Mouse (Mus musculus) intestine, postnatal 0 days (tissue): ENCODE measurements around the gene Arf5. TPM values are rescaled to one million over a fixed set of nuclear protein-coding genes. Genes with fewer than 3 reads are reported as not detected.

ENCODE experiments used
- ATAC-seq: fragments of 200-750 bp; cut with Nextera tagmentation; 2 replicates; pipeline ENCODE4 v1.8.0; 2017; ENCODE audit warnings: mild to moderate bottlenecking, moderate TSS enrichment, moderate library complexity
- H3K27ac ChIP-seq: fragments of 300-500 bp; sonication (generic); 2 replicates; pipeline ENCODE4 v1.5.1; 2014; ENCODE audit warnings: mild to moderate bottlenecking, low read depth, low read length, moderate library complexity
- H3K27me3 ChIP-seq: fragments of 300-500 bp; sonication (generic); replicated peaks from 2 replicates; pipeline ENCODE4 v1.6.1; 2014; ENCODE audit warnings: low read length, mixed read lengths; ENCODE audit not compliant: control insufficient read depth, insufficient read depth
- H3K36me3 ChIP-seq: fragments of 300-500 bp; sonication (generic); 2 replicates; pipeline ENCODE4 v1.6.1; 2014; ENCODE audit warnings: mild to moderate bottlenecking, moderate library complexity; ENCODE audit not compliant: control insufficient read depth, insufficient read depth
- H3K4me1 ChIP-seq: fragments of 300-500 bp; sonication (generic); replicated peaks from 2 replicates; pipeline ENCODE4 v1.6.1; 2014; ENCODE audit warnings: antibody characterized with exemption, low read length, mixed read lengths; ENCODE audit not compliant: control insufficient read depth, insufficient read depth
- H3K4me2 ChIP-seq: fragments of 300-500 bp; sonication (generic); replicated peaks from 2 replicates; pipeline ENCODE4 v1.6.1; 2014; ENCODE audit warnings: low read depth, mild to moderate bottlenecking, moderate library complexity
- H3K4me3 ChIP-seq: fragments of 300-500 bp; sonication (generic); 2 replicates; pipeline ENCODE4 v1.5.1; 2014; ENCODE audit warnings: low read depth, low read length
- H3K9ac ChIP-seq: fragments of 300-500 bp; sonication (generic); 2 replicates; pipeline ENCODE4 v1.6.1; 2014; ENCODE audit warnings: mild to moderate bottlenecking, low read depth, low read length
- H3K9me3 ChIP-seq: fragments of 300-500 bp; sonication (generic); 2 replicates; pipeline ENCODE4 v1.6.1; 2016; ENCODE audit warnings: mixed run types; ENCODE audit not compliant: control insufficient read depth
- CTCF ChIP-seq: sonication (generic); IDR thresholded peaks from 2 replicates; pipeline ENCODE4 v1.5.1; 2016; ENCODE audit warnings: low read depth, mild to moderate bottlenecking, control low read depth, antibody characterized with exemption, moderate library complexity
- WGBS: fragments of 180-500 bp; shearing (Covaris S2); extraction: QIAGEN DNeasy Blood & Tissue Kit; methylation state at CpG from one replicate; pipeline ENCODE4 v1.1.7; 2014; 5-methylcytosine and 5-hydroxymethylcytosine counted together
- polyA plus RNA-seq: library from polyadenylated mRNA; unstranded; fragments of >200 nt; fragmentation: Nextera tagmentation; extraction: Ambion mirVana; gene quantifications from 2 replicates; pipeline ENCODE4 v1.2.1, GENCODE M21; 2015

Gene Arf5
- polyA plus RNA-seq, 1 experiment from 2014 or later, result 289 TPM

DNA sequence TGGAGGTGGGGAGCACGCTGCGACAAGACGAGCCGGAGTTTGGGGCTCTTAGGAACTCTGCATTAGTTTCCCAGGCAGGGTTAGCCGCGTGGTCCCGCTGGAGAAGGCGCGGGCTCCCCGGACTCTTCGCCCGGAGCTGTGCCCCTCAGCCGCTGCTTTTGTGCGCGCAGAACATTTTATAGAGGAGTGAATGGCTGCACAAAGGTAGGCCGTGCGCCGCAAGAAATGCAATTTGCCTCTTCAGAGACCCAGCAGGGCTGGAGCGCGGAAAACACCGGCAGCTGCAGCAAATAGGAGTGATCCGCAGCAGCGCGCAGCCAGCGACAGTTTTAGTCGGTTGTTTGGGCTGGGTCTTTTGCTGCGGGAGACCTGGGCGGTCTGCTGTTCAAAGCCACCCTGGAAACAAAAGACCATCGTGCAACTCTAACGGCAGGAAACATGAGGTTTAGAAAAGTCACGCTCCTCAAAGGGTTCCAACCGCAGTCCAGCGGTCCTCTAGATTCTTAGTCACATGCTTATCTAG lies 25.6 kb upstream of the Arf5 start, which contains the start of gene Zfp800:
Zfp800 (minus strand) TSS at position 325 of the 523 bp plus-strand sequence.
- Histone ChIP-seq H3K9me3 (no peaks in the 10 kb centered on the region), H3K4me1 (no peaks in the 10 kb centered on the region), H3K27ac (no peak within 1 kb of the TSS), H3K4me2 (peak within 1 kb of the TSS; percentile 77), H3K36me3 (no peaks in the 10 kb centered on the region), H3K4me3 (peak within 1 kb of the TSS; percentile 43), H3K9ac (no peak within 1 kb of the TSS), H3K27me3 (peaks cover 29% of the 10 kb centered on the region)
- no peak for TF ChIP-seq CTCF
- no peak for ATAC-seq
- WGBS, result 2% methylated on average over 33 of the region's 33 CpGs

DNA sequence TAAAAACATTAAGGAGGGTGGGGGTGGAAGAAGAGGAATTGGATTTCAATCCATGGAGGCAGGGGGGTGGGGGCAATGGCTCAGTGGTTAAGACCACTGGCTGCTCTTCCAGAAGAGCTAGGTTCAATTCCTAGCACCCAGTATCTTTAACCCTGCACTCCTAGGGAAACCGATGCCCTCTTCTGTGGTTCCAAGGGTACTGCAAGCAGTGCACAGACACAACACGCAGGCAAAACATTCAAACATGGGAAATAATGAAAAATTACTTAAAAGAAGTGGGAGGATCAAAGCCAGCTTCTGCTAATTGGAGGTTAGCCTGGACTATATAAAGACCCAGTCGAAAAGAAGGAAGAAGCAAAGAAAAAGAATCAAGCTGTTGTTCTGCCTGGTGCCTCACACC lies 24.6 kb upstream of the Arf5 start:
- WGBS, result 87% methylated on average over 3 of the region's 3 CpGs
- Histone ChIP-seq H3K27ac (no peak overlapping the region), H3K4me3 (no peak overlapping the region), H3K9me3 (no peaks in the 10 kb centered on the region), H3K4me2 (no peak overlapping the region), H3K9ac (no peak overlapping the region), H3K4me1 (no peaks in the 10 kb centered on the region), H3K27me3 (peaks cover 29% of the 10 kb centered on the region), H3K36me3 (no peaks in the 10 kb centered on the region)
- peak; percentile 36 for TF ChIP-seq CTCF
- no peak for ATAC-seq

GRCm38 (mm10) chr6:28399791-28400190 lies 23.6 kb upstream of the Arf5 start:
- H3K4me2 ChIP-seq, result no peak overlapping the region
- no peak for ATAC-seq
- 89% methylated on average over 4 of the region's 4 CpGs for WGBS
- no peaks in the 10 kb centered on the region for H3K36me3 ChIP-seq
- no peak overlapping the region for H3K27ac ChIP-seq
- H3K9ac ChIP-seq, result no peak overlapping the region
- TF ChIP-seq CTCF, result peak; percentile 52
- no peaks in the 10 kb centered on the region for H3K4me1 ChIP-seq
- H3K9me3 ChIP-seq, result peaks cover 2% of the 10 kb centered on the region; the same call in 1 of the 2 replicates
- H3K4me3 ChIP-seq, result no peak overlapping the region
- H3K27me3 ChIP-seq, result peaks cover 26% of the 10 kb centered on the region

GRCm38 (mm10) chr6:28410053-28410452 lies 13.3 kb upstream of the Arf5 start:
- ATAC-seq, result no peak
- H3K4me1 ChIP-seq, result no peaks in the 10 kb centered on the region
- H3K36me3 ChIP-seq, result peaks cover 1% of the 10 kb centered on the region; the same call in 1 of the 2 replicates
- H3K27ac ChIP-seq, result no peak overlapping the region
- no peak overlapping the region for H3K4me2 ChIP-seq
- H3K4me3 ChIP-seq, result no peak overlapping the region
- no peaks in the 10 kb centered on the region for H3K9me3 ChIP-seq
- TF ChIP-seq CTCF, result no peak
- H3K27me3 ChIP-seq, result no peaks in the 10 kb centered on the region
- WGBS, result 73% methylated on average over 9 of the region's 9 CpGs
- H3K9ac ChIP-seq, result no peak overlapping the region

DNA sequence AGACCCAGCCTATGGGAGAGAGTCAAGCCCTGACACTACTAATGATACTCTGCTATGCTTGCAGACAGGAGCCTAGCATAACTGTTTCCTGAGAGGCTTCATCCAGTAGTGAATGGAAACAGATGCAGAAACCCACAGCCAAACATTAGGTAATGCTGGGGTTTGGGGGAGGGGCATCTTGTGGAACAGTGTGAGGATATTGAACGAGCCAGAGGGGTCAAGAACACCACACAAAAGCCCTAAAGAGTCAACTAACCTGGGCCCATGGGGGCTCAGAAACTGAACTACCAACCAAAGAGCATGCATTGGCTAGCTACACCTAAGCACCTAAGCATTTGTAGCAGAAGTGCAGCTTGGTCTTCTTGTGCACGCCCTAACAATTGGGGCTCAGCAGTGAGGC lies 12.1 kb upstream of the Arf5 start:
- Histone ChIP-seq H3K36me3 (peaks cover 9% of the 10 kb centered on the region; the same call in 1 of the 2 replicates), H3K9ac (no peak overlapping the region), H3K4me3 (no peak overlapping the region), H3K27ac (no peak overlapping the region), H3K27me3 (no peaks in the 10 kb centered on the region), H3K4me2 (no peak overlapping the region), H3K9me3 (no peaks in the 10 kb centered on the region), H3K4me1 (no peaks in the 10 kb centered on the region)
- WGBS, result 70% methylated on average over 2 of the region's 2 CpGs
- no peak for TF ChIP-seq CTCF
- no peak for ATAC-seq

- H3K36me3 ChIP-seq, result peaks cover 29% of the 10 kb centered on the region
- no peak overlapping the region for H3K9ac ChIP-seq
- H3K27me3 ChIP-seq, result no peaks in the 10 kb centered on the region
- H3K4me2 ChIP-seq, result no peak overlapping the region
- no peaks in the 10 kb centered on the region for H3K9me3 ChIP-seq
- H3K4me1 ChIP-seq, result 0 out of 2 replicates have a peak, but pooled peaks cover 7% of the 10 kb centered on the region
- no peak for ATAC-seq
- no peak overlapping the region for H3K4me3 ChIP-seq
- 62% methylated on average over 4 of the region's 4 CpGs for WGBS
- no peak overlapping the region for H3K27ac ChIP-seq
- TF ChIP-seq CTCF, result no peak
These were observed 6.4 kb upstream of the Arf5 start for GRCm38 (mm10) chr6:28416981-28417380.

DNA sequence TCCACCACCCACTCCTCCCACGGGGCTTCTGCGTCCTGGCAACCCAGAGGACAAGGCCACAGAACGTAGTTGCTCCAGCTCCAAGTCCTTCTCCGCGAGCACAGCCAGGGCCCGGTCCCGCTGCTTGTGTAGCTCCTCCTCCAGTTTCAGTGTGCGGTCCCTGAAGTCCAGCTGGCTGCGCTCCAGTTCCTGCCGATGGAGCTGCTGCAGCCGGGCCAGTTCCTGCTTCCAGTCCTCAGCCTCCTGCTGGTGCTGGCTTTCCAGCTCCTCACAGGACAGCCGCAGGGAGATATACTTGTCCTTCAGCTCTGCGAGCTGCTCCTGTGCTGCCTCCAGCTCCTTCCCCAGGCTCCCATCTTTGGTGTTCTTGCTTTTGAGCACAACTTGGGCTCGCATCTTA lies 4.9 kb upstream of the Arf5 start:
- Histone ChIP-seq H3K9ac (no peak overlapping the region), H3K4me3 (no peak overlapping the region), H3K27me3 (no peaks in the 10 kb centered on the region), H3K36me3 (peaks cover 29% of the 10 kb centered on the region), H3K4me2 (no peak overlapping the region; the same call in 1 of the 2 replicates), H3K4me1 (0 out of 2 replicates have a peak, but pooled peaks cover 7% of the 10 kb centered on the region), H3K9me3 (no peaks in the 10 kb centered on the region), H3K27ac (no peak overlapping the region)
- ATAC-seq, result no peak
- TF ChIP-seq CTCF, result peak; percentile 32
- WGBS, result 70% methylated on average over 13 of the region's 14 CpGs
